Mouse (Mus musculus) adrenal gland, postnatal 14 days (tissue): ENCODE results near the gene Lrrc8d. TPM values are rescaled to one million over a fixed set of nuclear protein-coding genes. Genes with fewer than 3 reads are reported as not detected.

Experiments used
- DNase-seq: peaks from one replicate; pipeline ENCODE4 v3.0.0; 2021; ENCODE audit warnings: mixed read lengths
- total RNA-seq: library from RNA; stranded (reverse); gene quantifications from 2 replicates; pipeline ENCODE4 v1.2.3, GENCODE M21; 2021

The Lrrc8d gene
- total RNA-seq, 1 experiment from 2014 or later = 85.6 TPM

GRCm38 (mm10) chr5:105765386-105765785 is 65.6 kb downstream of the Lrrc8d start:
- peak; percentile 85 for DNase-seq

GRCm38 (mm10) chr5:105776368-105776767 is 76.6 kb downstream of the Lrrc8d start:
- DNase-seq = no peak

DNA sequence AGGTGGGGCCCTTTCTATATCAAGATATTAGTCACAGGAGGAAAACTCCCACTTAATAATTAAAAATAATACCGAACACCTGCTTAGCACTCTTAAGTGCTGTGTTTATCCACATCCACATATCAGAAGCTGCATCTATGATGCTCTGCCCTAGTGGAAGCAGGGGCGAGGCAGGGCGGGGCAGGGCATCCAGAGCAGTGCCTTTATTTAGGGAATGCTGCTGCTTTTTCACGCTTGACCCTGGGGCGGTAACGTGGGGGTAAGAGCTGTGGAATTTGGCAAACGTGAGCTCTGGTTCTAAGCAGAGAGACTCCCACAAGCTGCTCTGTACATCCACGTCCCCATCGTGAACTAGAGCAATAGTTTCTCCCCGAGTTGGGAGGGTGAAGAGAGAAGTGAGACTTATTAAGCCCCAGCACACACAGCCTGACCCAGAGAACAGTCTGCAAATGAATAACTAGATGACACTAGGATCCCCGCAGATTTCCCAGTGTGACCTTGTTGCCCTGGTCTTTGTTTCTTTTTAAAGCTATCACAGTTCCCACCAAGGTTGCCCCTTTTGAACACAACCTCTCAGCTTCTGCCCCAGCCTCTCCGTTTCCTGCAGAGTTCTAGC is 77.3 kb downstream of the Lrrc8d start:
- no peak for DNase-seq

- no peak for DNase-seq
These were observed 77.9 kb downstream of the Lrrc8d start for GRCm38 (mm10) chr5:105777645-105778044.

- no peak for DNase-seq
These were observed 78.4 kb downstream of the Lrrc8d start for GRCm38 (mm10) chr5:105778189-105778588.

DNA sequence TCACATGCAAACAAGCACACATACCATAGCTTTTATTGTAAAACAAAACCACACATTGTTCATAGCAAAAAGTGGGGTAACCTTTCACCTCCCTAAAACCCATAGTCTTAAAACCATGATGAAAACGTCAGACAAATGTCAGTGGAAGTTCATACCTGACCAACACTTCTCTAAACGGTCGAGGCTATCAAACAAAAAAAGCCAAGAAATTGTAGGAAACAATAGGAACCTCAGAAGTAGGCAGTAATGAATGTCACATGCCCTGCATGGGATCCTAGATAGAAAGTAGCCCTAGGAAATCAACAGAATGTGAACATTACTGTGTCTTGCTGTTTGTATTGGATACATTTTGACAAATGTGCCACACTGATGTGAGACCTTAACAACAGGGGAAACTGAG is 79.0 kb downstream of the Lrrc8d start:
- DNase-seq = no peak

- peak; percentile 58 for DNase-seq
These were observed 79.6 kb downstream of the Lrrc8d start for GRCm38 (mm10) chr5:105779331-105779730.

GRCm38 (mm10) chr5:105783848-105784247 is 84.1 kb downstream of the Lrrc8d start:
- DNase-seq = no peak

GRCm38 (mm10) chr5:105784724-105785123 is 85.0 kb downstream of the Lrrc8d start:
- peak; percentile 28 for DNase-seq

GRCm38 (mm10) chr5:105787577-105787976 is 87.8 kb downstream of the Lrrc8d start:
- peak; percentile 61 for DNase-seq

- DNase-seq = peak; percentile 73
These were observed 90.0 kb downstream of the Lrrc8d start for GRCm38 (mm10) chr5:105789801-105790200.

DNA sequence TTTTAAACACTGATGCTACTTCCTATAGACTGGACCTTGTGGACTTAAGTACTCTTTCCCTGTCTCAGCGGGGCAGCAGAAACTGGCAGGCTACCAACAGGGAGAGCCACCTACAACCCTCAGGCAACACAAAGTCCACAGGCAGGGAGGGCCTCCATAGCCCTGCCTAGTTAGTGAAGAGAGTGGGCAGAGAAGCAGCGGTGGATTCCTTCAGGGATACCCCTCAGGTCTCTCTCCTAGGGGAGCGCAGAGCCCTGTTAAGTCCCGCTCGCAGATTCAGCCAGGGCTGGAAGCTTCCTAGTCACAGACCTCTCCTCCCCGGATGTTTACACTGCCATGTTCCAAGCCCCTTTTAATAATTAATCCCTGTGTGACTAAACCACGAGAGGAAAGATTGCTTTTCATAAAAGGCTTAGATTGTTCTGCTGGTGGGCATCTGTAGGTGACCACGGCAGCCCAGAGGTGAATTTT is 92.6 kb downstream of the Lrrc8d start:
- DNase-seq = no peak

DNA sequence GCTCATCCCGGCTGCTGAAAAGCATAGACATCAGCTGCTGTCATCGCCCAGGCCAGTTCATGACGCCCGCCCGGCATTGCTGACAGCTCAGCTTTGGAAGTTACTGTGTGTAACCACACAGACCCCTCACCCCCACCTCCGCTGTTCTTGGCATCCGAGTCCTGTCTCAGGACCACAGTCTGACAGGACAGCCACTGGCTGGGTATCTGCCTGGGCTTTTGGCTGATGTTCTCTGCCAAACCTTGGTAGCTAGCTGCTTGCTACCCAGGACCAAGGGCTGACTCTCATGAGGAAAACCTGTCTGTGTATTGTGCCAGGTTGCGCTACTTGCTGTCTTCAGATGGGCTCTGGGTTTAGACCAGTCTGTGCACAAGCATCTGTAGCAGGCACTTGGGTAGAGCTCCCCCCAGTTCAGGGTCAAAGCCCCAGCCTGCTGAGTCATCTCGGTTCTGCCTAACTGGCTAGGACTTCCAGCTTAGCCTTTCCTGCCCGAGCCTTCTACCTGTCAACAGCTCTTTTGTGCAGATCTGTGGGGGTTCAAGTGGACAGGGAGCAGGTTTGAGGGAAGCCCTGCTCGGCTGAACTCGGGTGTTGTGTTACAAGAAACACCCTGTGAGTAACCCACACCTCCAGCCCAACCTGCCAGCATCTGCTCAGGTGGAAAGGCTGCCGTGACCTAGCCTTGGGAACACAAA is 93.2 kb downstream of the Lrrc8d start:
- peak; percentile 81 for DNase-seq

- DNase-seq = no peak
These were observed 93.8 kb downstream of the Lrrc8d start for GRCm38 (mm10) chr5:105793548-105793940.

- DNase-seq = no peak
These were observed 98.7 kb downstream of the Lrrc8d start for GRCm38 (mm10) chr5:105798421-105798820.

GRCm38 (mm10) chr5:105799850-105800635 is 100.3 kb downstream of the Lrrc8d start:
- peak; percentile 45 for DNase-seq

DNA sequence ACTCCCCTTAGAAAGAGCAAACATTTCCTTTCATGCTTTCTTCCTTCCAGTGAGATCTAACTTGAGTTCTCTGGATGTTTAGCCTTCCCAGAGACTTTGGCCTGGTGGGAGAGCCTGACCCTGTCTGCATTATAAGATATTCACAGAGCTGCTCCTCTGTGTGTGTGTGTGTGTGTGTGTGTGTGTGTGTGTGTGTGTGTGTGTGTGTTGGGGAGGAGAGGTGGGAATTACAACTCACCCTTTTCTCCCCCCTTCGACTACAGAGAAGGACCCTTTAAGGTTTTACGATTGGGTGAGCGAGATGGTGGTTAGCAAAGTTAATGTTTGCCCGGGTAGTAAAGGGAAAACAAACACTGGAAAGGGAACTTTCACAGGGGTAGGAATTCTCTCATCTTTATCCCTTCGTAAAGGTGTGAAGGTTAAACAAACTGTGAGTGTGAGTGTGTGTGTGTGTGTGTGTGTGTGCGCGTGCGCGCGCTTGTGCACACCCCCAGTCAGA is 101.3 kb downstream of the Lrrc8d start:
- DNase-seq = no peak

GRCm38 (mm10) chr5:105805955-105806354 is 106.2 kb downstream of the Lrrc8d start:
- no peak for DNase-seq

GRCm38 (mm10) chr5:105807461-105807860 is 107.7 kb downstream of the Lrrc8d start:
- peak; percentile 47 for DNase-seq

GRCm38 (mm10) chr5:105809056-105809455 is 109.3 kb downstream of the Lrrc8d start:
- peak; percentile 38 for DNase-seq

- DNase-seq = no peak
These were observed 113.3 kb downstream of the Lrrc8d start for GRCm38 (mm10) chr5:105813036-105813435.

DNA sequence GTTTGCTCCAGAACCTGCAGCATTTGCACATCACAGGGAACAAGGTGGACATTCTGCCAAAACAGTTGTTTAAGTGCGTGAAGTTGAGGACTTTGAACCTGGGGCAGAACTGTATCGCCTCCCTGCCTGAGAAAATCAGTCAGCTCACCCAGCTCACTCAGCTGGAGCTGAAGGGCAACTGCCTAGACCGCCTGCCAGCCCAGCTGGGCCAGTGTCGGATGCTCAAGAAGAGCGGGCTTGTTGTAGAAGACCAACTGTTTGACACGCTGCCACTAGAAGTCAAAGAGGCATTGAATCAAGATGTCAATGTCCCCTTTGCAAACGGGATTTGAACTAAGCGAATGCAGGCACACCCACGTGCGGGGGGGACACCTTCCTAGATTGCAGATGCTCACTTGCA is 114.2 kb downstream of the Lrrc8d start:
- no peak for DNase-seq

- no peak for DNase-seq
These were observed 116.3 kb downstream of the Lrrc8d start for GRCm38 (mm10) chr5:105816118-105816517.
